Mouse (Mus musculus): ENCODE measurements around the gene Pnmt. TPM values are rescaled to one million over a fixed set of nuclear protein-coding genes. Genes with fewer than 3 reads are reported as not detected.

The Pnmt gene
- polyA plus RNA-seq, 1 experiment from 2014 or later: 3.0 TPM

Other genes with a start within 250 kb of the Pnmt start
- 18.6 and 19.1 TPM in 2 replicates for gene Fbxl20, start 236.0 kb upstream of the Pnmt start, polyA plus RNA-seq (2014; fragmentation: Nextera tagmentation; extraction: Ambion mirVana)
- 53.2 and 54.7 TPM in 2 replicates for gene Med1, start 193.2 kb upstream of the Pnmt start, polyA plus RNA-seq (2014; fragmentation: Nextera tagmentation; extraction: Ambion mirVana)
- gene Cdk12, start 183.4 kb upstream of the Pnmt start, polyA plus RNA-seq (2014; fragmentation: Nextera tagmentation; extraction: Ambion mirVana): 7.9 and 10.3 TPM in 2 replicates
- 21.7 and 25.5 TPM in 2 replicates for gene Neurod2, start 56.8 kb upstream of the Pnmt start, polyA plus RNA-seq (2014; fragmentation: Nextera tagmentation; extraction: Ambion mirVana)
- gene Ppp1r1b, start 38.0 kb upstream of the Pnmt start, polyA plus RNA-seq (2014; fragmentation: Nextera tagmentation; extraction: Ambion mirVana): 3.0 and 3.3 TPM in 2 replicates
- gene Stard3, start 28.1 kb upstream of the Pnmt start, polyA plus RNA-seq (2014; fragmentation: Nextera tagmentation; extraction: Ambion mirVana): 33.9 and 36.8 TPM in 2 replicates
- not detected in 2 replicates for gene Tcap, start 2.6 kb upstream of the Pnmt start, polyA plus RNA-seq (2014; fragmentation: Nextera tagmentation; extraction: Ambion mirVana)
- gene Pgap3, start 14.0 kb downstream of the Pnmt start, polyA plus RNA-seq (2014; fragmentation: Nextera tagmentation; extraction: Ambion mirVana): 6.4 and 6.9 TPM in 2 replicates
- gene Erbb2, start 26.0 kb downstream of the Pnmt start, polyA plus RNA-seq (2014; fragmentation: Nextera tagmentation; extraction: Ambion mirVana): 8.9 and 10.2 TPM in 2 replicates
- 242 and 256 TPM in 2 replicates for gene Mien1, start 52.5 kb downstream of the Pnmt start, polyA plus RNA-seq (2014; fragmentation: Nextera tagmentation; extraction: Ambion mirVana)
- 1.1 and 1.3 TPM in 2 replicates for gene Grb7, start 59.9 kb downstream of the Pnmt start, polyA plus RNA-seq (2014; fragmentation: Nextera tagmentation; extraction: Ambion mirVana)
- 0.24 and 0.33 TPM in 2 replicates for gene Ikzf3, start 159.6 kb downstream of the Pnmt start, polyA plus RNA-seq (2014; fragmentation: Nextera tagmentation; extraction: Ambion mirVana)
- not detected in 2 replicates for gene Zpbp2, start 164.6 kb downstream of the Pnmt start, polyA plus RNA-seq (2014; fragmentation: Nextera tagmentation; extraction: Ambion mirVana)
- 14.9 and 17.3 TPM in 2 replicates for gene Ormdl3, start 200.9 kb downstream of the Pnmt start, polyA plus RNA-seq (2014; fragmentation: Nextera tagmentation; extraction: Ambion mirVana)
- gene Lrrc3c, start 211.8 kb downstream of the Pnmt start, polyA plus RNA-seq (2014; fragmentation: Nextera tagmentation; extraction: Ambion mirVana): not detected in 2 replicates
- gene Gm12355, start 239.2 kb downstream of the Pnmt start, polyA plus RNA-seq (2014; fragmentation: Nextera tagmentation; extraction: Ambion mirVana): 0.20 and 0.80 TPM in 2 replicates
- gene Gsdma3, start 239.9 kb downstream of the Pnmt start, polyA plus RNA-seq (2014; fragmentation: Nextera tagmentation; extraction: Ambion mirVana): not detected in 2 replicates